Mouse (Mus musculus) forebrain, embryonic 16.5 days (tissue): ENCODE measurements at regions not wholly inside any gene's neighbourhood (a gene's known extent, or its start where the extent isn't known, plus 50 kb on each side); places are given as distances from the start of the nearest gene placed in this dataset.

Experiments
- ATAC-seq: fragments of 200-750 bp; cut with Nextera tagmentation; 2 replicates; pipeline ENCODE4 v1.8.0; 2017; ENCODE audit warnings: mild to moderate bottlenecking, moderate library complexity
- H3K27ac ChIP-seq: fragments of 300-500 bp; sonication (generic); 2 replicates; pipeline ENCODE4 v1.5.1; 2014; ENCODE audit warnings: low read length, control low read depth
- H3K27me3 ChIP-seq: fragments of 300-500 bp; sonication (generic); replicated peaks from 2 replicates; pipeline ENCODE4 v1.6.1; 2014; ENCODE audit warnings: low read length; ENCODE audit not compliant: control insufficient read depth, insufficient read depth
- H3K36me3 ChIP-seq: fragments of 300-500 bp; sonication (generic); 2 replicates; pipeline ENCODE4 v1.6.1; 2014; ENCODE audit not compliant: control insufficient read depth, insufficient read depth
- H3K4me1 ChIP-seq: fragments of 300-500 bp; sonication (generic); replicated peaks from 2 replicates; pipeline ENCODE4 v1.6.1; 2014; ENCODE audit warnings: low read length; ENCODE audit not compliant: control insufficient read depth, insufficient read depth
- H3K4me2 ChIP-seq: fragments of 300-500 bp; sonication (generic); 2 replicates; pipeline ENCODE4 v1.6.1; 2014; ENCODE audit warnings: mild to moderate bottlenecking, low read length, control low read depth
- H3K4me3 ChIP-seq: fragments of 300-500 bp; sonication (generic); replicated peaks from 2 replicates; pipeline ENCODE4 v1.5.1; 2014; ENCODE audit warnings: mild to moderate bottlenecking, low read length, control low read depth
- H3K9ac ChIP-seq: fragments of 300-500 bp; sonication (generic); replicated peaks from 2 replicates; pipeline ENCODE4 v1.6.1; 2014; ENCODE audit warnings: low read depth, low read length, control low read depth
- H3K9me3 ChIP-seq: fragments of 300-500 bp; sonication (generic); 2 replicates; pipeline ENCODE4 v1.6.1; 2016; ENCODE audit warnings: low read length; ENCODE audit not compliant: control insufficient read depth
- WGBS: fragments of 180-500 bp; shearing (Covaris S2); extraction: QIAGEN DNeasy Blood & Tissue Kit; methylation state at CpG from one replicate; pipeline ENCODE4 v1.1.7; 2014; 5-methylcytosine and 5-hydroxymethylcytosine counted together

GRCm38 (mm10) chr16:30186701-30187270 lies 80.5 kb downstream of the Cpn2 start:
- Histone ChIP-seq H3K4me2 (no peak overlapping the region), H3K4me3 (no peak overlapping the region), H3K9me3 (no peaks in the 10 kb centered on the region), H3K9ac (no peak overlapping the region), H3K4me1 (peaks cover 20% of the 10 kb centered on the region), H3K27me3 (peaks cover 5% of the 10 kb centered on the region; the same call in 1 of the 2 replicates), H3K36me3 (no peaks in the 10 kb centered on the region), H3K27ac (no peak overlapping the region)
- ATAC-seq: no peak
- 86% methylated on average over 10 of the region's 10 CpGs for WGBS

GRCm38 (mm10) chr16:30187400-30187799 lies 79.9 kb downstream of the Cpn2 start:
- Histone ChIP-seq H3K9ac (peak overlapping the region; percentile 49), H3K27ac (no peak overlapping the region)
- ATAC-seq: no peak

GRCm38 (mm10) chr16:30187907-30188414 lies 79.3 kb downstream of the Cpn2 start:
- Histone ChIP-seq H3K4me2 (peak overlapping the region; percentile 65), H3K27me3 (peaks cover 5% of the 10 kb centered on the region; the same call in 1 of the 2 replicates), H3K4me3 (peak overlapping the region; percentile 39), H3K27ac (no peak overlapping the region), H3K9me3 (no peaks in the 10 kb centered on the region), H3K9ac (peak overlapping the region; percentile 49), H3K36me3 (no peaks in the 10 kb centered on the region), H3K4me1 (peaks cover 20% of the 10 kb centered on the region)
- ATAC-seq: peak; percentile 59
- under 1% methylated on average over 23 of the region's 26 CpGs for WGBS

More at GRCm38 (mm10) chr16:30187400-30187799, 79.9 kb downstream of the Cpn2 start:
- no peaks in the 10 kb centered on the region for H3K36me3 ChIP-seq
- H3K4me1 ChIP-seq: peaks cover 20% of the 10 kb centered on the region
- H3K27me3 ChIP-seq: peaks cover 5% of the 10 kb centered on the region; the same call in 1 of the 2 replicates
- H3K4me3 ChIP-seq: peak overlapping the region; percentile 39
- H3K4me2 ChIP-seq: peak overlapping the region; percentile 65
- H3K9me3 ChIP-seq: no peaks in the 10 kb centered on the region
- WGBS: 37% methylated on average over 9 of the region's 9 CpGs

GRCm38 (mm10) chr16:30188769-30189430 lies 78.4 kb downstream of the Cpn2 start:
- no peak overlapping the region for H3K9ac ChIP-seq
- no peak overlapping the region for H3K4me3 ChIP-seq
- H3K4me2 ChIP-seq: no peak overlapping the region
- peaks cover 5% of the 10 kb centered on the region; the same call in 1 of the 2 replicates for H3K27me3 ChIP-seq
- H3K27ac ChIP-seq: no peak overlapping the region
- ATAC-seq: peak; percentile 44
- no peaks in the 10 kb centered on the region for H3K9me3 ChIP-seq
- WGBS: 47% methylated on average over 8 of the region's 8 CpGs
- H3K36me3 ChIP-seq: no peaks in the 10 kb centered on the region
- peaks cover 30% of the 10 kb centered on the region for H3K4me1 ChIP-seq

- H3K27ac ChIP-seq: no peak overlapping the region
- no peak overlapping the region for H3K9ac ChIP-seq
- H3K27me3 ChIP-seq: peaks cover 5% of the 10 kb centered on the region; the same call in 1 of the 2 replicates
- no peak overlapping the region for H3K4me3 ChIP-seq
- H3K9me3 ChIP-seq: no peaks in the 10 kb centered on the region
- peaks cover 30% of the 10 kb centered on the region for H3K4me1 ChIP-seq
- 83% methylated on average over 11 of the region's 11 CpGs for WGBS
- H3K4me2 ChIP-seq: no peak overlapping the region
- ATAC-seq: no peak
- H3K36me3 ChIP-seq: no peaks in the 10 kb centered on the region
Observed at GRCm38 (mm10) chr16:30190351-30190750, 76.9 kb downstream of the Cpn2 start.

GRCm38 (mm10) chr16:30190935-30191514 lies 76.3 kb downstream of the Cpn2 start:
- WGBS: 85% methylated on average over 15 of the region's 15 CpGs
- Histone ChIP-seq H3K4me2 (no peak overlapping the region), H3K4me1 (peaks cover 30% of the 10 kb centered on the region), H3K9me3 (no peaks in the 10 kb centered on the region), H3K9ac (no peak overlapping the region), H3K36me3 (no peaks in the 10 kb centered on the region), H3K4me3 (no peak overlapping the region), H3K27ac (no peak overlapping the region), H3K27me3 (peaks cover 5% of the 10 kb centered on the region; the same call in 1 of the 2 replicates)
- ATAC-seq: no peak

GRCm38 (mm10) chr16:30193294-30194261 lies 73.7 kb downstream of the Cpn2 start:
- no peaks in the 10 kb centered on the region for H3K9me3 ChIP-seq
- H3K27ac ChIP-seq: peak overlapping the region; percentile 12; the same call in 1 of the 2 replicates
- peaks cover 20% of the 10 kb centered on the region for H3K4me1 ChIP-seq
- no peak overlapping the region for H3K4me3 ChIP-seq
- H3K9ac ChIP-seq: no peak overlapping the region
- no peaks in the 10 kb centered on the region for H3K36me3 ChIP-seq
- H3K4me2 ChIP-seq: no peak overlapping the region
- 40% methylated on average over 8 of the region's 8 CpGs for WGBS
- peak; percentile 65 for ATAC-seq
- peaks cover 2% of the 10 kb centered on the region; the same call in 1 of the 2 replicates for H3K27me3 ChIP-seq

GRCm38 (mm10) chr16:30194836-30195235 lies 72.5 kb downstream of the Cpn2 start:
- Histone ChIP-seq H3K9me3 (no peaks in the 10 kb centered on the region), H3K4me2 (no peak overlapping the region), H3K36me3 (no peaks in the 10 kb centered on the region), H3K9ac (no peak overlapping the region), H3K4me1 (peaks cover 16% of the 10 kb centered on the region), H3K27ac (no peak overlapping the region), H3K4me3 (no peak overlapping the region), H3K27me3 (no peaks in the 10 kb centered on the region)
- WGBS: 78% methylated on average over 7 of the region's 7 CpGs
- ATAC-seq: no peak
